Mouse (Mus musculus) cerebellum, adult 2 months (tissue): ENCODE results near the gene Tead3. TPM values are rescaled to one million over a fixed set of nuclear protein-coding genes. Genes with fewer than 3 reads are reported as not detected.
"Not testable (repeated sequence)": the region's sequence is repeated elsewhere in the genome, so short reads cannot be mapped to it uniquely, and the experiment has no call there.

Source experiments
- DNase-seq, 2 experiments: peaks; one replicate each; pipeline ENCODE4 v3.0.0; 2021
- H3K27ac ChIP-seq: fragments of 200-500 bp; 2 replicates; pipeline ENCODE4 v1.5.1; 2012; ENCODE audit warnings: low read length, control low read depth, inconsistent platforms; ENCODE audit not compliant: insufficient read depth
- H3K27me3 ChIP-seq: fragments of 200-500 bp; 2 replicates; pipeline ENCODE4 v1.6.1; 2012; ENCODE audit warnings: inconsistent platforms, mild to moderate bottlenecking, low read length, moderate library complexity; ENCODE audit not compliant: control insufficient read depth, insufficient read depth
- H3K4me1 ChIP-seq: fragments of 200-500 bp; 2 replicates; pipeline ENCODE4 v1.6.1; 2011; ENCODE audit warnings: low read length; ENCODE audit not compliant: control insufficient read depth, insufficient read depth
- H3K4me3 ChIP-seq: fragments of 200-500 bp; replicated peaks from 2 replicates; pipeline ENCODE3; 2011; ENCODE audit warnings: mild to moderate bottlenecking, low read depth, low read length, control low read depth; ENCODE audit not compliant: insufficient read depth
- CTCF ChIP-seq: fragments of 200-500 bp; IDR thresholded peaks from 2 replicates; pipeline ENCODE4 v1.5.1; 2011; ENCODE audit warnings: low read depth, mild to moderate bottlenecking, control low read depth, low read length, moderate library complexity, borderline replicate concordance; ENCODE audit not compliant: insufficient read depth
- POLR2A ChIP-seq: fragments of 200-500 bp; IDR thresholded peaks from 2 replicates; pipeline ENCODE4 v1.6.1; 2011; ENCODE audit warnings: low read length, control low read depth, borderline replicate concordance; ENCODE audit not compliant: insufficient read depth
- WGBS: fragments of 180-500 bp; shearing (Covaris S2); methylation state at CpG from one replicate; pipeline ENCODE4 v1.1.7; 2018; 5-methylcytosine and 5-hydroxymethylcytosine counted together
- polyA plus RNA-seq: library from polyadenylated mRNA; depleted of rRNA; stranded (reverse); fragments of >200 nt; gene quantifications from 2 replicates; pipeline ENCODE4 v1.2.3, GENCODE M21; 2012

Tead3 gene
- polyA plus RNA-seq, 1 experiment, result 3.2 TPM

- 44% methylated on average over 13 of the region's 13 CpGs for WGBS
- H3K4me3 ChIP-seq, result no peak overlapping the region
- no peak overlapping the region for H3K27ac ChIP-seq
- TF ChIP-seq CTCF (no peak), POLR2A (no peak)
- peaks cover 7% of the 10 kb centered on the region for H3K4me1 ChIP-seq
- no peaks in the 10 kb centered on the region for H3K27me3 ChIP-seq
- DNase-seq, result no peak
Observed at GRCm38 (mm10) chr17:28332113-28332914, 18.3 kb downstream of the Tead3 start.

DNA sequence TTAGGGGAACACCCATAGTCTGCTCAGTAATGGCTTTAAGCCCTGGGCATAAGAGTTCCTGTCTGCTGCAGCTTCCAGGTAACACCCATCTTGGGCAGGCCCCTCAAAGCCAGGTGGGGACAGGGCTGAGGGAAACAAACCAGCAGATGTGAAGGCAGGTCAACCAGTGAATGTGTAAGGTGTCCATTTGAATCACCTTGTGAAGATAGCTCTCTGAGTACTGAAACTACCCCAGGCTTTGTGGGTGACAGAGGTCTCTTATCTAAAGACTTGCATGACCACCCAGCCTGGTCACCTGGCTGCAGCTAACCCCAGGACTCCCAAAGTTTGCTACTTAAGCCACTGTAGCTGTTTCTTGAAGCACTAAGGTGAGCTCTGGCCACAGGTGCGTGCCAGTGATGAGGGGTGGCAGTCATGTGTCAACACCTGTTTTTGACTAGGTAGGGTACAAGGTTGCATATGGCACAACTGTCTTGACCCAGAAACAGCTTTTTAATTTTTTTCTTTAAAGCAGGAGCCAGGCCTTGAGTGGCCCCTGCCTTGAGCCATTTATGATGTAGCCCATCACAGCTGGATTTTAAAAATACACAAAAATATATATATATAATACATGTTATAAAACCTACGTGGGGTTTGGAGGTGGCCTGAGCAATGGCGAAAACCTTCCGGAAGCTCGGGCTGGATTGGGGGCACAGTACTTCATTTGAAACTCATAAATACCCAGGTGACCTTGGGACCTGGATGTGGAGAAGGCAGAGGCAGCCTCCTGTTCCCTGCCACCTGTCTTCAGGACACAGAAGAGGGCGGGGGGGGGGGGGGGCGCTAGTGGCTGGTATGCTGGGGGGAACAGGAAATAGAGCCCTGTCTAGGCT lies 19.1 kb downstream of the Tead3 start:
- TF ChIP-seq CTCF (no peak), POLR2A (peak; percentile 2; the same call in 1 of the 2 replicates)
- H3K4me1 ChIP-seq, result peaks cover 8% of the 10 kb centered on the region
- no peak for DNase-seq
- WGBS, result 60% methylated on average over 7 of the region's 7 CpGs
- no peak overlapping the region for H3K4me3 ChIP-seq
- H3K27ac ChIP-seq, result no peak overlapping the region
- no peaks in the 10 kb centered on the region for H3K27me3 ChIP-seq

DNA sequence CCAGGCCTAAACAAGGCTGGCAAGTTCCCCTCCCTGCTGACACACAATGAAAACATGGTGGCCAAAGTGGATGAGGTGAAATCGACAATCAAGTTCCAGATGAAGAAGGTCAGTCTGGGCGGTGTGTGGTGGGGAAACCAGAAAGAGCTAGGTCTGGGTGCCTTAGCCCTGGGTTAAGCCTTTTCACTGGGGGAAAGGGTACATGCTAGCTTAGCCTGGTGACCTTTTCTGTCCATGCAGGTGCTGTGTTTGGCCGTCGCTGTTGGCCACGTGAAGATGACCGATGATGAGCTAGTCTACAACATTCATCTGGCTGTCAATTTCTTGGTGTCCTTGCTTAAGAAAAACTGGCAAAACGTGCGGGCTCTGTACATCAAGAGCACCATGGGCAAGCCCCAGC lies 20.0 kb downstream of the Tead3 start:
- not testable (repeated sequence) for H3K27me3 ChIP-seq, H3K27ac ChIP-seq, H3K4me3 ChIP-seq, H3K4me1 ChIP-seq, DNase-seq
- WGBS, result 61% methylated on average over 8 of the region's 8 CpGs

DNA sequence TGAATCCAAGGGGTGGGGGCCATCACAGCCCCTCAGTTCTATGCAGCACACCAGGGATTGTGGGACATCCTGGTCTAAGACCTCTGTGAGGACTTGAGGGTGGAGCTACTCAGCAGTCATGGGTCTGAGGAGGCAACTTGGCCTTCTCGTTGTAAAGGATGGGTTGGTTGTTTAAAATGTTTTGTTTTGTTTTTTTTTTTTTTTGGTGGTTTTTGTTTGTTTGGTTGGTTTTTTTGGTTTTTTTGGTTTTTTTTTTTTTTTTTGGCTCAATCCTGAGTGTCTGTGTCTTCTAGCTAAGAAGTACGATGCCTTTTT lies 20.4 kb downstream of the Tead3 start:
- no peaks in the 10 kb centered on the region for H3K27me3 ChIP-seq
- no peak for DNase-seq
- H3K4me1 ChIP-seq, result peaks cover 8% of the 10 kb centered on the region
- no peak overlapping the region for H3K4me3 ChIP-seq
- WGBS, result 47% methylated on average over 2 of the region's 2 CpGs
- no peak overlapping the region for H3K27ac ChIP-seq
- TF ChIP-seq POLR2A (no peak), CTCF (no peak)

- TF ChIP-seq POLR2A (no peak), CTCF (no peak)
- peak overlapping the region; percentile 27 for H3K4me3 ChIP-seq
- WGBS, result 23% methylated on average over 4 of the region's 4 CpGs
- no peak overlapping the region for H3K27ac ChIP-seq
- DNase-seq, result no peak
- H3K4me1 ChIP-seq, result peaks cover 8% of the 10 kb centered on the region
- H3K27me3 ChIP-seq, result no peaks in the 10 kb centered on the region
Observed at GRCm38 (mm10) chr17:28329503-28330231, 20.9 kb downstream of the Tead3 start.

DNA sequence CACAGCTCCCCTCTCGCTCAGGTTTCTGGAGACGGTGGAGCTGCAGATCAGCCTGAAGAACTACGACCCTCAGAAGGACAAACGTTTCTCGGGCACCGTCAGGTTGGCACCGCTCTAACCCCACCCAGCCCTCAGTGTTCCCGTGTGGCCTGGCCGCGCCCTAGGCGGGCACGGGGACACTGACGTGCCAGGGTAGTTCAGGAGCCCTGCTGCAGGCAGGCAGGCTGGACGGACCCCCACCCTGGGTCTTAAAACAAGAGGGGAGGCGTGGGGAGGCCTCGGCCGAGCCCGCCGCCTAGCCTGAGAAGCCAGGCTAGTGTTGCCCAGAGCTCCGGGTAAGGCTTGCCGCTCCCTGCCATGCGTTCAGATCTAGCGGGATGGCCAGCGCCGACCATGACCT lies 21.7 kb downstream of the Tead3 start:
- Histone ChIP-seq H3K4me3 (peak overlapping the region; percentile 56), H3K27me3 (no peaks in the 10 kb centered on the region), H3K4me1 (peaks cover 8% of the 10 kb centered on the region), H3K27ac (peak overlapping the region; percentile 23; the same call in 1 of the 2 replicates)
- DNase-seq, result no peak
- TF ChIP-seq CTCF (no peak), POLR2A (no peak)
- WGBS, result 2% methylated on average over 25 of the region's 25 CpGs

DNA sequence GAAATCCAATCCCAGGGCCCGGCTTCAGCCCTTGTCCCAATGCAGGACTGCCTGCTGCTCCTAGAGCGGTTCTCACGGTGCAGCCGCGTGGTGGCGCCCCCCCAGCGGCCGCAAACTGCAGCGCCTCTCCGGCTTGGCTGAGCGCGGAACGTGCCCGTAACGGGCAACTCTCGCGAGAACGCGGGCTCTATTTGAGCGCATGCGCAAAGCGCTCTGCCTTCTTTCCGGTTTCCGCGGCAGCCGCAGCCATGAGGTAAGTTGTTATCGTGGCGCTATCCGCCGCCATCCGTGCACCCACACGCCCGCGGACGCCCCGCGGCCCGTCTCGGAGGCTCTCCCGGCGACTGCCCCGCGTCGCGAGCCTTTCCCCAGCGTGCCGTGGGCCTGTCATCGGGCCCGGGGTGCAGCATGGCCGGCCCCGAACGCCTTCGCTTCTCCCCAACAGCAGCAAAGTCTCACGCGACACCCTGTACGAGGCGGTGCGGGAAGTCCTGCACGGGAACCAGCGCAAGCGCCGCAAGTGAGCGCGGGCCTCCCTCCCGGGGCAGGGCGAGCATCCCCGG lies 22.2 kb downstream of the Tead3 start, which contains the start of gene Rpl10a:
Rpl10a (plus strand) TSS at position 106 of the 563 bp plus-strand sequence.
- TF ChIP-seq CTCF (peak; percentile 58), POLR2A (peak; percentile 92)
- peak within 1 kb of the TSS; percentile 62 for H3K27ac ChIP-seq
- DNase-seq, result peak; percentile 96 to 98
- WGBS, result under 1% methylated on average over 67 of the region's 67 CpGs
- H3K4me1 ChIP-seq, result peaks cover 8% of the 10 kb centered on the region
- H3K4me3 ChIP-seq, result peak within 1 kb of the TSS; percentile 62
- H3K27me3 ChIP-seq, result no peaks in the 10 kb centered on the region
